Mouse (Mus musculus): Measurements from ENCODE around the gene 1700028J19Rik. TPM values are rescaled to one million over a fixed set of nuclear protein-coding genes. Genes with fewer than 3 reads are reported as not detected.

Gene 1700028J19Rik
- polyA plus RNA-seq (2012; rRNA removed; ENCODE audit: low replicate concordance), result 1.4 TPM in 2 replicates

GRCm38 (mm10) chr7:44246055-44246983, at the start of gene 1700028J19Rik, which contains the start of gene 2410002F23Rik:
Gene 1700028J19Rik (minus strand): TSS chr7:44246695.
Gene 2410002F23Rik (plus strand): TSS chr7:44246722.

GRCm38 (mm10) chr7:44261147-44261546, 14.7 kb upstream of the 1700028J19Rik start, which contains the start of gene Gm15517:
Gene Gm15517 (plus strand): TSS chr7:44261447.

DNA sequence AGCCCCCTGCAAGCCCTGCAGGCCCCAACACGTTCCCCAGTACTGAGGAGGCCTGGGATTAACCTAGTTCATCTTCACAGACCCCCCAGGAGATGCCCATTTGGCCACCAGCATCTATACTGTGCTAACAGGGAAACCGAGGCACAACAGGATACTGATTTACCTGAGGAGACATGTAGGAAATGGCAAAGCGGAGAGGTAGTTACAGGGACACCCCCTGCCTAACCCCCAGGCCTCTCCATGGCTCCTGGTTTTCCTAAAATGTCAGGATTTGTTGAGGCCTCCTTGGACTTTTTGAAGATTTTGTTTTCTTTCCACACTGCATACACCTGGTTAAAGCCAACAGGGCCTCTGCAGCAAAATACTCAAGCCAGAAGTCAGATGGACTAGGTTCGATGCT, 10.8 kb upstream of the 1700028J19Rik start, which contains the start of gene Acp4:
Acp4 (minus strand) TSS at position 101 of the 400 bp plus-strand sequence.

GRCm38 (mm10) chr7:44235909-44236308, 10.6 kb downstream of the 1700028J19Rik start, which contains the start of gene Gm36864:
Gene Gm36864 (plus strand): TSS chr7:44236177.

DNA sequence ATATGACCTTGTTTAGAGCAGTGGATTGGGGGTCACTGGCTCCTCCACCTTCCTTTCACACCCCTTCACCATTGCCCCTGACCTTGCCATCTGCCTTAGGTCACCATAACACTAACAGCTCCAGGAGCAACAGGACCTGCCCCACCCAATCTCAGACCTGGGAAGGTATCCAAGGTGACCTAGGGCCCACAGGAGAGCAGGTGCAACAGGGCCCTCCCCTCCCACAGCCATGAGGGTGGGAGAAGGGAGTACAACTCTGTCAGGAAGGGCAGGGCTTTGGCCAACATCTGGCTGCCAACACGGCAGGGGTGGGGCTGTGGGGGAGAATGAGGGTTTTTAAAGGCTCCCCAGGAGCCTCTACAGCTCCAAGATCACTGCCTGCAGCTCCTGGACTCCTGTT, 21.4 kb downstream of the 1700028J19Rik start, which contains the start of gene Klk1:
Klk1 (plus strand) TSS at position 285 of the 400 bp plus-strand sequence.

DNA sequence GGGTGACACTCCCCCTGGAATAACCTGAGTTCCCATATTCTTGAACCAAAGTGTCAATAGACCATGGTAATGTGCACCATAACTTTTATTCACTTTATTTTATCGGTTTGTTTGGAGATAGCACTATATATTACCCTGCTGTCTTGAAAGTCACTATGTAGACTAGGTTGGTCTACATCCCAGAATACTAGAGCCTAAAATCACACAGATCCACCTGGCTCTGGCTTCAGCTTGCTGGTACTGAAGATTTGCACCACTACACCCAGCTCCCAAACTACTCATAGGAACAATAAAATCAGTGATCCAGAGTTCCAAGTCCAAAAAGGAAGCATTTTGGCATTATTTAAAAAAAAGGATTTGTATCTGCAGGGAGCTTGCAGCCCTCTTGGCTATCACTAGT, 30.9 kb downstream of the 1700028J19Rik start, which contains the start of gene Klk1b5:
Klk1b5 (plus strand) TSS at position 301 of the 400 bp plus-strand sequence.

DNA sequence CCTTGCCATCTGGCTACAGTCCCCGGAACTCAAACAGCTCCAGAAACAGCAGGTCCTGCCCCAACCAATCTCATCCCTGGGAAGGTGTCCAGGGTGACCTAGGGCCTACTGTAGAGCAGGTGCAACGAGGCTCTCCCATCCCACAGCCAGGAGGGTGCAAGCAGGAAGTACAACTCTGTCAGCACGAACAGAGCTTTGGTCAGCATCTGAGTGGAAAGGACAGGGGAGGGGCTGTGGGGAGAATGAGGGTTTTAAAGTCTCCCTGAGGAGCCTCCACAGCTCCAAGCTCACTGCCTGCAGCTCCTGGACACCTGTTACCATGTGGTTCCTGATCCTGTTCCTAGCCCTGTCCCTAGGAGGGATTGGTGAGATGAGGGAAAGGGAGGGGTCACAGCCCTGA, 39.4 kb downstream of the 1700028J19Rik start, which contains the start of gene Klk1b4:
Klk1b4 (plus strand) TSS at position 301 of the 400 bp plus-strand sequence.

DNA sequence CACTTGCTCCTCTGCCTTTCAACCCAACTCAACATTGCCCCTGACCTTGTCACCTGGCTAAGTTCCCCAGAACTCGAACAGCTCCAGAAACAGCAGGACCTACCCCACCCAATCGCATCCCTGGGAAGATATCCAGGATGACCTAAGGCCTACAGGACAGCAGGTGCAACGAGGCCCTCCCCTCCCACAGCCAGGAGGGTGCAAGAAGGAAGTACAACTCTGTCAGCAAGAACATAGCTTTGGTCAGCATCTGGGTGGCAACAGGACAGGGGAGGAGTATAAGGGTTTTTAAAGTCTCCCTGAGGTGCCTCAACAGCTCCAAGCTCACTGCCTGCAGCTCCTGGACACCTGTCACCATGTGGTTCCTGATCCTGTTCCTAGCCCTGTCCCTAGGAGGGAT, 48.6 kb downstream of the 1700028J19Rik start, which contains the start of gene Klk1b3:
Klk1b3 (plus strand) TSS at position 301 of the 400 bp plus-strand sequence.

GRCm38 (mm10) chr7:44187936-44188335, 58.6 kb downstream of the 1700028J19Rik start, which contains the start of gene Klk1b24:
Gene Klk1b24 (plus strand): TSS chr7:44188236.

Other genes with a start within 250 kb of the 1700028J19Rik start
- not detected in 2 replicates for gene Klk1b26, start 234.5 kb downstream of the 1700028J19Rik start, polyA plus RNA-seq (2012; rRNA removed; ENCODE audit: low replicate concordance)
- gene Klk1b27, start 194.4 kb downstream of the 1700028J19Rik start, polyA plus RNA-seq (2012; rRNA removed; ENCODE audit: low replicate concordance), result 0.14 and 0.25 TPM in 2 replicates
- not detected in 2 replicates for gene Klk1b21, start 144.4 kb downstream of the 1700028J19Rik start, polyA plus RNA-seq (2012; rRNA removed; ENCODE audit: low replicate concordance)
- not detected in 2 replicates for gene Klk1b22, start 134.0 kb downstream of the 1700028J19Rik start, polyA plus RNA-seq (2012; rRNA removed; ENCODE audit: low replicate concordance)
- not detected in 2 replicates for gene Klk1b16, start 109.9 kb downstream of the 1700028J19Rik start, polyA plus RNA-seq (2012; rRNA removed; ENCODE audit: low replicate concordance)
- gene Klk1b24, start 58.5 kb downstream of the 1700028J19Rik start, polyA plus RNA-seq (2012; rRNA removed; ENCODE audit: low replicate concordance), result 0.19 TPM in 1 of 2 replicates, not detected in the other
- 1.8 TPM in 1 of 2 replicates, not detected in the other for gene Klk1b3, start 48.5 kb downstream of the 1700028J19Rik start, polyA plus RNA-seq (2012; rRNA removed; ENCODE audit: low replicate concordance)
- gene Klk1b4, start 39.3 kb downstream of the 1700028J19Rik start, polyA plus RNA-seq (2012; rRNA removed; ENCODE audit: low replicate concordance), result 5.1 TPM in 1 of 2 replicates, not detected in the other
- gene Klk1b5, start 30.8 kb downstream of the 1700028J19Rik start, polyA plus RNA-seq (2012; rRNA removed; ENCODE audit: low replicate concordance), result 0.65 and 5.5 TPM in 2 replicates
- 81.1 and 870 TPM in 2 replicates for gene Klk1, start 21.3 kb downstream of the 1700028J19Rik start, polyA plus RNA-seq (2012; rRNA removed; ENCODE audit: low replicate concordance)
- gene Gm36864, start 10.5 kb downstream of the 1700028J19Rik start, polyA plus RNA-seq (2012; rRNA removed; ENCODE audit: low replicate concordance), result 0.08 TPM in 1 of 2 replicates, not detected in the other
- 67.9 and 113 TPM in 2 replicates for gene 2410002F23Rik, start within 50 bp of the 1700028J19Rik start, polyA plus RNA-seq (2012; rRNA removed; ENCODE audit: low replicate concordance)
- not detected in 2 replicates for gene Acp4, start 10.7 kb upstream of the 1700028J19Rik start, polyA plus RNA-seq (2012; rRNA removed; ENCODE audit: low replicate concordance)
- 0.60 TPM in 1 of 2 replicates, not detected in the other for gene Gm15517, start 14.8 kb upstream of the 1700028J19Rik start, polyA plus RNA-seq (2012; rRNA removed; ENCODE audit: low replicate concordance)
- 1.8 and 2.5 TPM in 2 replicates for gene Clec11a, start 60.2 kb upstream of the 1700028J19Rik start, polyA plus RNA-seq (2012; rRNA removed; ENCODE audit: low replicate concordance)
- gene Shank1, start 63.6 kb upstream of the 1700028J19Rik start, polyA plus RNA-seq (2012; rRNA removed; ENCODE audit: low replicate concordance), result 0.72 and 1.6 TPM in 2 replicates
- 0.84 and 5.3 TPM in 2 replicates for gene Syt3, start 137.4 kb upstream of the 1700028J19Rik start, polyA plus RNA-seq (2012; rRNA removed; ENCODE audit: low replicate concordance)
- 0.92 and 1.2 TPM in 2 replicates for gene 1700008O03Rik, start 139.1 kb upstream of the 1700028J19Rik start, polyA plus RNA-seq (2012; rRNA removed; ENCODE audit: low replicate concordance)
- gene Lrrc4b, start 182.3 kb upstream of the 1700028J19Rik start, polyA plus RNA-seq (2012; rRNA removed; ENCODE audit: low replicate concordance), result 1.0 and 1.5 TPM in 2 replicates
- 3.7 and 8.8 TPM in 2 replicates for gene Aspdh, start 218.7 kb upstream of the 1700028J19Rik start, polyA plus RNA-seq (2012; rRNA removed; ENCODE audit: low replicate concordance)
- 114 and 135 TPM in 2 replicates for gene Josd2, start 221.3 kb upstream of the 1700028J19Rik start, polyA plus RNA-seq (2012; rRNA removed; ENCODE audit: low replicate concordance)
- gene Emc10, start 249.8 kb upstream of the 1700028J19Rik start, polyA plus RNA-seq (2012; rRNA removed; ENCODE audit: low replicate concordance), result 308 and 370 TPM in 2 replicates
- gene Fam71e1, start 249.9 kb upstream of the 1700028J19Rik start, polyA plus RNA-seq (2012; rRNA removed; ENCODE audit: low replicate concordance), result 6.3 and 8.9 TPM in 2 replicates

Measured in duodenum, adult 2 months (tissue).